Mouse (Mus musculus) stomach, embryonic 16.5 days (tissue): Measurements from ENCODE around the gene Suox. TPM values are rescaled to one million over a fixed set of nuclear protein-coding genes. Genes with fewer than 3 reads are reported as not detected.

Experiments
- ATAC-seq: fragments of 200-750 bp; cut with Nextera tagmentation; 2 replicates; pipeline ENCODE4 v1.8.0; 2017; ENCODE audit warnings: moderate number of reproducible peaks, moderate TSS enrichment; ENCODE audit not compliant: insufficient read depth, low FRiP score
- H3K27ac ChIP-seq: fragments of 300-500 bp; sonication (generic); 2 replicates; pipeline ENCODE4 v1.5.1; 2014; ENCODE audit warnings: low read length
- H3K27me3 ChIP-seq: fragments of 300-500 bp; sonication (generic); 2 replicates; pipeline ENCODE4 v1.6.1; 2014; ENCODE audit warnings: low read length, control low read depth, mixed read lengths; ENCODE audit not compliant: control insufficient read depth, insufficient read depth
- H3K36me3 ChIP-seq: fragments of 300-500 bp; sonication (generic); 2 replicates; pipeline ENCODE4 v1.6.1; 2014; ENCODE audit warnings: low read length; ENCODE audit not compliant: control insufficient read depth, insufficient read depth
- H3K4me1 ChIP-seq: fragments of 300-500 bp; sonication (generic); 2 replicates; pipeline ENCODE4 v1.6.1; 2014; ENCODE audit warnings: low read length, control low read depth, mixed read lengths; ENCODE audit not compliant: control insufficient read depth, insufficient read depth
- H3K4me2 ChIP-seq: fragments of 300-500 bp; sonication (generic); 2 replicates; pipeline ENCODE4 v1.6.1; 2014; ENCODE audit warnings: low read depth, low read length, mixed read lengths
- H3K4me3 ChIP-seq: fragments of 300-500 bp; sonication (generic); replicated peaks from 2 replicates; pipeline ENCODE4 v1.5.1; 2014; ENCODE audit warnings: mild to moderate bottlenecking, low read length
- H3K9ac ChIP-seq: fragments of 300-500 bp; sonication (generic); 2 replicates; pipeline ENCODE4 v1.6.1; 2014; ENCODE audit warnings: low read length
- H3K9me3 ChIP-seq: fragments of 300-500 bp; sonication (generic); replicated peaks from 2 replicates; pipeline ENCODE4 v1.6.1; 2016; ENCODE audit warnings: low read length, control low read depth; ENCODE audit not compliant: control insufficient read depth
- whole genome bisulfite sequencing: fragments of 180-500 bp; shearing (Covaris S2); extraction: QIAGEN DNeasy Blood & Tissue Kit; methylation state at CpG from one replicate; pipeline ENCODE4 v1.1.7; 2014; 5-methylcytosine and 5-hydroxymethylcytosine counted together
- polyA plus RNA-seq: library from polyadenylated mRNA; unstranded; fragments of >200 nt; fragmentation: Nextera tagmentation; extraction: Ambion mirVana; gene quantifications from 2 replicates; pipeline ENCODE4 v1.2.1, GENCODE M21; 2015

Gene Suox
- polyA plus RNA-seq, 1 experiment from 2014 or later, result 17.7 TPM

DNA sequence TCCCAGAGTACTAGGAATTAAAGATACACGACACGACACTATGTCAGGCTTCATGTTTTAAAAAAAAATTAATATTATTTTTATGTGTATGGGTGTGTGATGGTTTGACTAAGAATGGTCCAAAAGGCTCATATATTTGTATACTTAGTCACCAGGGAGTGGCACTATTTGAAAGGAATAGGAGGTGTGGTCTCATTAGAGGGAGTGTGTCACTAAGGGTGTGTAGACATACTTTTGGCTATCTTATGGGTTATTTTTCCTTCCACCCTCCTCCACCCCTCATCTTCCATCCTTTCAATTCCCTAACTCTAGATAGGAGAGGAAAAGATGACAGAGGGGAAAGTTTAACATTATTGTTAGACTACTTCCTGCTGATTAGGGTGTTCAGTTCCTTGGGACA lies 8.1 kb downstream of the Suox start:
- Histone ChIP-seq H3K27ac (no peak overlapping the region), H3K9ac (no peak overlapping the region), H3K27me3 (no peaks in the 10 kb centered on the region), H3K9me3 (no peaks in the 10 kb centered on the region), H3K36me3 (no peaks in the 10 kb centered on the region), H3K4me3 (no peak overlapping the region), H3K4me2 (no peak overlapping the region), H3K4me1 (no peaks in the 10 kb centered on the region)
- ATAC-seq, result no peak
- 75% methylated on average over 2 of the region's 2 CpGs for WGBS

DNA sequence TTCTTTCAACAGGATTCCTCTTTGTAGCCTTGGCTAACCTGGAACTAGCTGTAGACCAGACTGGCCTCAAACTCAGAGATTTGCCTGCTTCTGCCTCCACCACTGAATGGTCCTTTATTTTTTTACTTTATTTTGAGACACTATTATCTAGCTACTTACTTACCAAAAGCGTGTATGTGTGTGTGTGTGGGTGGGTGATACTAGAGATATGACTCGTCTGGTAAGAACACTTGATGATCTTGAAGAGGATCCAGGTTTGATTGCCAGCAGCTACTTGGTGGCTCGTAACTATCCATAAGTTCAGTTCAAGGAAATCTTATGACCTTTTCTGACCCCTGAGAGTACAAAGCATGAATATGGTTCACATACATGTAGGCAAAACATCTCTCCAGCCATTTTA lies 8.6 kb downstream of the Suox start:
- no peaks in the 10 kb centered on the region for H3K36me3 ChIP-seq
- no peaks in the 10 kb centered on the region for H3K9me3 ChIP-seq
- H3K4me3 ChIP-seq, result no peak overlapping the region
- no peak overlapping the region for H3K4me2 ChIP-seq
- H3K9ac ChIP-seq, result no peak overlapping the region
- 86% methylated on average over 3 of the region's 3 CpGs for WGBS
- H3K4me1 ChIP-seq, result no peaks in the 10 kb centered on the region
- ATAC-seq, result no peak
- H3K27me3 ChIP-seq, result no peaks in the 10 kb centered on the region
- H3K27ac ChIP-seq, result no peak overlapping the region

DNA sequence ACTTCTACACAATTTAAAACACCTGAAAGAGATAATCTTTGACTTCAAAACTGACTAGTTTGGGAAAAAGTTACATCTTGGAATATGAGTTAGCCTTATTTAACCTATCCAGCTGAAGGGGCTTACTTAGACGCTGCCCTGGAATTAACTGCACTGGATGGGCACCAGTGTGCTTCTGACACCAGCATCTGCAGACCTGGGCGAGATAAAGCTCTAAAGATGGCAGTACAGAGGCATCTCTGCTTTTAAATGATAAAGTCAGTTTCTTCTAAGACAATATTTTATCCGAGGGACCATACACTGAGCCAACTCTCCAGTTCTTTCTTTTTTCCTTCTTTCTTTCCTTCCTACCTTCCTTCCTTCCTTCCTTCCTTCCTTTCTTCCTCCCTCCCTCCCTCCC lies 9.1 kb downstream of the Suox start:
- H3K4me2 ChIP-seq, result no peak overlapping the region
- no peak for ATAC-seq
- no peaks in the 10 kb centered on the region for H3K27me3 ChIP-seq
- H3K27ac ChIP-seq, result no peak overlapping the region
- 72% methylated on average over 3 of the region's 3 CpGs for WGBS
- no peaks in the 10 kb centered on the region for H3K36me3 ChIP-seq
- H3K4me3 ChIP-seq, result no peak overlapping the region
- H3K9ac ChIP-seq, result no peak overlapping the region
- H3K9me3 ChIP-seq, result no peaks in the 10 kb centered on the region
- H3K4me1 ChIP-seq, result no peaks in the 10 kb centered on the region

DNA sequence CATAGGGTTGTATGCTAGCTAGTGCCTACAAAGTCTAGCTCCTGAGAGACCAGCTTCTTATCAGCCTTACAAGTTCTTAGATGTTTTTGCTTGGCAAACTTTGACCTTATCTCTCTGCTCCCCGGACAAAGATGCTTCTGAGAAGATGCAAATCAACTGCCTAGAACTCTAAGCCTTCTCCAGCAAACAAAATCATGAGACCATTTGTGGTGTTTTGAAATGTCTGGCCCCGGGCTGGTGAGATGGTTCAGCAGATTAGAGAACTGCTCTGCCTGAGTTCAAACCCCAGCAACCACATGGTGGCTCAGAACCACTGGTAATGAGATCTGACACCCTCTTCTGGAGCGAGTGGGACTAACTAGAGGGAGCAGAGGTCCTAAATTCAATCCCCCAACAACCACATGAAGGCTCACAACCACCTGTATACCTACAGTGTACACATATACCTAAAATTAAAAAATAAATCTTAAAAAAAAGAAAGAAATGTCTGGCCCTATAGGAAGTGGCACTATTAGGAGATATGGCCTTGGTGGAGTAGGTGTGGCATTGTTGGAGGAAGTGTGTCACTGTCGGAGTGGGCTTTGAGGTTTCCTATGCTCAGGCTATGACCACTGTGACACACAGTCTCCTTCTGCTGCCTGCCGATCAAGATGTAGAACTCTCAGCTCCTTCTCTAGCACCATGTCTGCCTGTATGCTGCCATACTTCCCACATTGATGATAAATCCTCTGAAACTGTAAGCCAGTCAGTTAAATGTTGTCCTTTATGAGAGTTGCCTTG lies 10.2 kb downstream of the Suox start:
- Histone ChIP-seq H3K36me3 (no peaks in the 10 kb centered on the region), H3K9ac (no peak overlapping the region), H3K9me3 (no peaks in the 10 kb centered on the region), H3K4me2 (no peak overlapping the region), H3K4me1 (no peaks in the 10 kb centered on the region), H3K4me3 (no peak overlapping the region), H3K27me3 (no peaks in the 10 kb centered on the region), H3K27ac (no peak overlapping the region)
- WGBS, result 53% methylated on average over 5 of the region's 5 CpGs
- no peak for ATAC-seq

DNA sequence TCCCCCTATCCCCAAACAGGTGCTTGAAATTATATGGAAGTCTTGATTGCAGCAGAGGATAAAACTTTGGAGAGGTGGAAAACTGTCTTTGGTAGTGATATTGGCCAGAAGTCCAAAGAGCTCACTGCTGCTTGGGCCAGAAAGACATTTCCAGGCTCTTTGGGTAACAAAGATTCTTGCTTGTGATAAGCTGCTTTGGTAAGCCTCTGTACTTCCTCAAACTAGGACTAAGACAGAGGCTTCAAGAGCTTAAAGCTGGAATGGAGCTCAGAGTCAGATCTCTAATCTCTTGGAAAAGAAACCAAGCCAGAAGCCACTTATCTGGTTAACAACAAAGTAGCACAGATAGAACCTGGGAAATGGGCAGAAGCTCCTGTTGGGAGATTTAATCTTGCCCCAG lies 11.4 kb downstream of the Suox start:
- H3K9me3 ChIP-seq, result no peaks in the 10 kb centered on the region
- H3K4me1 ChIP-seq, result no peaks in the 10 kb centered on the region
- no peaks in the 10 kb centered on the region for H3K36me3 ChIP-seq
- no peak overlapping the region for H3K27ac ChIP-seq
- no peaks in the 10 kb centered on the region for H3K27me3 ChIP-seq
- H3K9ac ChIP-seq, result no peak overlapping the region
- H3K4me3 ChIP-seq, result no peak overlapping the region
- H3K4me2 ChIP-seq, result no peak overlapping the region
- ATAC-seq, result no peak

DNA sequence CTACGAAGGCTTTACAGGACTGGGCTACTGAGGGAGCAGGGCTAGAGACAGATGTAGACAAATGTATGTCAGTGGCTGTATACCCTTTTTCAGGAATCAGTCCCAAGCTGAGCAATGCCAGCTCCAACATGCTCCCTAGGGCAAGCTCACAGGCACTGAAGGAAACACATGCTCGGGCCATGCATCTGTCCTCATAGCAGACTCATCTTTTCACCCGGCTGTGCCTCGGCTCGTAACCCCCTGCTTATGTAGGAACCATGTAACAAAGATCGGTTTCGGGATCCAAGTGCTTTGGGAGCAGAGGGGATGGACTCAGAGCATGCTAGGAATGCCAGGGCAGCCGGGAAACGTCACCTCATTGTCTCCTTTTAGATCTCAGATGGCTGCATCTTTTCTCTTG lies 14.4 kb downstream of the Suox start:
- H3K4me2 ChIP-seq, result no peak overlapping the region
- H3K9ac ChIP-seq, result no peak overlapping the region
- no peak for ATAC-seq
- H3K27me3 ChIP-seq, result no peaks in the 10 kb centered on the region
- WGBS, result 48% methylated on average over 9 of the region's 9 CpGs
- H3K36me3 ChIP-seq, result no peaks in the 10 kb centered on the region
- no peaks in the 10 kb centered on the region for H3K9me3 ChIP-seq
- no peaks in the 10 kb centered on the region for H3K4me1 ChIP-seq
- H3K27ac ChIP-seq, result no peak overlapping the region
- H3K4me3 ChIP-seq, result no peak overlapping the region

DNA sequence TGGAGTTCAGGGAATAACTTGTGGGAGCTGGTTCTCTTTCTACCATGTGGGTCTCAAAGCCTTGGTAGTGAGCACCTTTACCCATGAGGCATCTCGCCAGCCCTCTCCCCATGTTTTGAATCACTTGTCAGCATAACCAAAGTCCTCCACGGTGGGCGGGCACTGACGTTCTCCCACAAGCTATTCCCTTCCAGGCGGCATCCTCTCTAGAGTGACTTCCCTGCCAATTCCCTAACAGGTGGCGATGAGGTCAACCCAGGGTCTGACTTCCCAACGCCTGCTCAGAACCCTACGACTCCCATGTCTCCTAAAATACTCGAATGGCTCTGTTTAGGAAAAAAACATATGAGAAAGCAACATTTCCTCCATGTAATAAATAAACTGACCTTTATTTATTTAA lies 16.0 kb downstream of the Suox start:
- H3K4me2 ChIP-seq, result no peak overlapping the region
- H3K36me3 ChIP-seq, result no peaks in the 10 kb centered on the region
- no peak overlapping the region for H3K4me3 ChIP-seq
- no peaks in the 10 kb centered on the region for H3K9me3 ChIP-seq
- H3K9ac ChIP-seq, result no peak overlapping the region
- H3K27me3 ChIP-seq, result no peaks in the 10 kb centered on the region
- ATAC-seq, result no peak
- no peak overlapping the region for H3K27ac ChIP-seq
- no peaks in the 10 kb centered on the region for H3K4me1 ChIP-seq
- WGBS, result 58% methylated on average over 9 of the region's 9 CpGs

DNA sequence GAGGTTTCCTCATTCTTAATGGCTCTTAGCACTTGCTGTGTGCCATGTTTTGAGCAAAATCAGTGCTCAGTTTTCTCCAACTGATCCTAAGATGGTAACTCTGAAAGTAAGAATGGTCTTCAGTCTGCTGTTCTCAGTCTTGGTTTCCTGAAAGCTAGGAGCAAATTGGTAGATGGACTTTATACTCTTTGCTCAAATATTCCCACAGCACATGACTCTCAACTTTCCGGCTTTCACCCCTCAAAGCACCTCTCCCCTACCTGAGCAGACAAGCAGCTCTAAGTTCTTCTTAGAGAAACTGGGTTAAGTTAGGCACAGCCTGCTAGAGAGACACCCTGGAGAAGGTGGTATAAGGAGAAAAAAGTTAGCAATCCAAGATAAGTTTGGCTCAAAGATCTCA lies 17.1 kb downstream of the Suox start:
- H3K27me3 ChIP-seq, result no peaks in the 10 kb centered on the region
- WGBS, result 79% methylated on average over 1 of the region's 1 CpGs

DNA sequence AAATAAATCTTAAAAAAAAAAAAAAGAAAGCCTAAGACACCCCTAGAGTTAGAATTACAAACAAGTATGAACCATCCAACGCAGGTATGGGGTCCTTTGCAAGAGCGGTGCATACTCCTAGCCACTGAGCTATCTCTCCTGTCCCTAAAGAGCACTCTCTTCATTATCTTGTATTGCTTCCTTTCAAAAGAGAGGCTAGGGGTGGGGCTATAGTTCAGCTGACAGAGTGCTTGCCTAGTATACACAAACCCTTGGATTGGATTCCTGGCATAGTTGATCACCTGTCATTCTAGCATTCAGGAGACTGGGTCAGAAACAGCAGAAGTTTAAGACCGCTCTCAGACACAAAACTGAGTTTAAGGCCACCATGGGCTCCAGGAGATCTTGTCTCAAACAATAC lies 18.6 kb downstream of the Suox start:
- Histone ChIP-seq H3K9me3 (no peaks in the 10 kb centered on the region), H3K4me2 (no peak overlapping the region), H3K36me3 (no peaks in the 10 kb centered on the region), H3K9ac (no peak overlapping the region), H3K4me3 (no peak overlapping the region), H3K27me3 (no peaks in the 10 kb centered on the region), H3K4me1 (no peaks in the 10 kb centered on the region), H3K27ac (no peak overlapping the region)
- no peak for ATAC-seq
- 33% methylated on average over 3 of the region's 3 CpGs for WGBS

More for the DNA sequence above, 17.1 kb downstream of the Suox start:
- no peak overlapping the region for H3K27ac ChIP-seq
- H3K4me3 ChIP-seq, result no peak overlapping the region
- ATAC-seq, result no peak
- no peaks in the 10 kb centered on the region for H3K4me1 ChIP-seq
- H3K4me2 ChIP-seq, result no peak overlapping the region
- H3K9me3 ChIP-seq, result no peaks in the 10 kb centered on the region
- no peaks in the 10 kb centered on the region for H3K36me3 ChIP-seq
- no peak overlapping the region for H3K9ac ChIP-seq
